Mouse (Mus musculus): ENCODE measurements around the gene Slc25a53. TPM values are rescaled to one million over a fixed set of nuclear protein-coding genes. Genes with fewer than 3 reads are reported as not detected.
A peak's percentile ranks its signal among the peaks of the same experiment; 100 is the strongest.

Gene Slc25a53
- polyA plus RNA-seq (2016; fragmentation: Nextera tagmentation; extraction: Ambion mirVana) = 13.1 and 15.6 TPM in 2 replicates

DNA sequence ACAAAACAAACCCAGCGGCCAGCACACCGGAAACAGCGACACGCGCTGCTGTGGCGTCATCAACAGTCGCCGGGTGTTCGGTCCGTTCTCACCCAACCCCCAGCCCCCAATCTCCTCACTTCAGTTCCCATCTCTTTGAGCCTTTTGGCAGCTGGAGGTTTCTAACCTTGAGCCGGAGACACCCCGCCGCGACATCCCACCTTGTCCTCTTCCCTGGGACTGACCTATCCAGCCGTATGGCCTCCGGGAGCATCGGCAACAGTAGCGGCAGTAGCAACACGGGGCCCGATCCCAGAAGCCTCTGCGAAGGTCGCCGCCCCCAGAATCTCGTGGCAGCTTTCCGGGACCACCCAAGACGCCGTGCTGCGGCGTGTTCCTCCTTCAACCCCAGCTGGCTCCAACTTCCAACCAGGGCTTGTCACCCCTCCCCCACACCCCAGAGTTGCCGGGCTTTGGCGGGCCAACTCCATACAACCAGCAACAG lies at the start of gene Slc25a53:
TSS of gene Slc25a53 (minus strand) at position 303 of the 484 bp plus-strand sequence.
- H3K4me1 ChIP-seq = no peaks in the 10 kb centered on the region
- no peaks in the 10 kb centered on the region for H3K9me3 ChIP-seq (replicated peaks)
- ATAC-seq (ENCODE audit: low FRiP score) = peak; percentile 97
- H3K36me3 ChIP-seq = no peaks in the 10 kb centered on the region
- WGBS = 32% methylated on average over 31 of the region's 31 CpGs
- H3K4me3 ChIP-seq = peak within 1 kb of the TSS; percentile 48
- H3K27ac ChIP-seq = peak within 1 kb of the TSS; percentile 86
- peak within 1 kb of the TSS; percentile 64 for H3K4me2 ChIP-seq (replicated peaks)
- H3K9ac ChIP-seq = peak within 1 kb of the TSS; percentile 62
- H3K27me3 ChIP-seq = no peaks in the 10 kb centered on the region

DNA sequence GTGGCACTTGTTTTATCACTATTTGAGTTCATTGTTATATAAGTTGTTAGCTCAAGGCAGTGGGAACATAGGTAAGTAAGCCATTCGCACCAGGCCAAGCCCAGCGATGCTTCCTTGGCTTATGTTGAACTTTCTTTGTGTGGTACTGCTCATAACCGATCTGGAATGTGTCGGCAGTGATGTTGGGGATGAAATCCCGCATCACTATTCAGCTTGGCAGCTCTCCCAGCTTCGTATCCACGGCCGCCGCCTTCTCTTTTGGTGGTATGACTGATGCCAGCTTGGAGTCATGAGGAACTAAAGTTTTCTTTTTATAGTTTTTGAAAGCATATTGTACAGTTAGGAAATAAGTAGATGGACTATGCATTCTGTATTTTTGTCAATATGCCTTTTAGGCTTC lies 25.1 kb upstream of the Slc25a53 start:
- Histone ChIP-seq H3K27me3 (no peaks in the 10 kb centered on the region), H3K9me3 (replicated peaks) (no peaks in the 10 kb centered on the region), H3K27ac (no peak overlapping the region), H3K4me3 (no peak overlapping the region), H3K4me1 (no peaks in the 10 kb centered on the region), H3K9ac (no peak overlapping the region), H3K36me3 (no peaks in the 10 kb centered on the region), H3K4me2 (replicated peaks) (no peak overlapping the region)
- no peak for ATAC-seq (ENCODE audit: low FRiP score)
- 78% methylated on average over 9 of the region's 9 CpGs for WGBS

DNA sequence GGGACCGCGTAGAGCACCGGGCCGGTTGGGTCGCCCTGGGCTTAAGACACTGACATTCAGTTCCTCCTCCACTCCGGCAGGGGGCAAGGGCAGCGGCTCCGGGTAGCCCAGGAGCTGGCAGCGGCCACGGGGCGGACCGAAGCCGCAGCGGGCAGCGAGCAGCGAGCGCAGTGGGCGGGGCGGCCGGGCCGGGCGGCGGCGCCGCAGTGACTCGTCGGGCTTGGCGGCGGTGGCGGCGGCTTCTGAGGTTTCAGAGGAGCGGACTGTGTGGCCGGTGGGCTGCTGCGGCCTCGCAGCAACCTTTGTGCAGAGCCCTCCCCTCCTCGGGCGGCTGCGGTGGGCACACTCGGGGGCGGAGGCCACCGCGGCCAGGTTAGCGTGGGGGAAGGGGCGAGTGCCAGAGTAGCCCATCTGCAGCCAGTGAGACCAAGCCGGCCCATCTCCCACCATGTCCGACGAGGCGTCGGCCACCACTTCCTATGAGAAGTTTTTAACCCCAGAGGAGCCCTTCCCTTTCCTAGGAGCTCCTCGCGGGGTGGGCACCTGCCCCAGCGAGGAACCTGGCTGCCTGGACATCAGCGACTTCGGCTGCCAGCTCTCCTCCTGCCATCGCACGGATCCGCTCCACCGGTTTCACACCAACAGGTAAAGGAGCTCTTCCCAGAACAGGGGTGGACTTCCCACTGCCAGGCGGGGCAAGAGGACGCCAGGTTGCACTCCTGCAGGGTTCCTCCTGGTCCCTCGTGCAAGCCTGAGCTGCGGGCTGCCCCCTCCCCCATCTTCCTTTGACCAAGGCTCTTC lies 11.5 kb upstream of the Slc25a53 start, which contains the start of gene Fam199x:
TSS of gene Fam199x (plus strand) at position 170 of the 801 bp plus-strand sequence.
- Histone ChIP-seq H3K4me3 (peak within 1 kb of the TSS; percentile 61), H3K27me3 (peaks cover 9% of the 10 kb centered on the region; the same call in 1 of the 2 replicates), H3K27ac (no peak within 1 kb of the TSS), H3K4me1 (no peaks in the 10 kb centered on the region; the same call in 1 of the 2 replicates), H3K36me3 (no peaks in the 10 kb centered on the region), H3K9ac (peak within 1 kb of the TSS; percentile 66), H3K4me2 (replicated peaks) (peak within 1 kb of the TSS; percentile 57), H3K9me3 (replicated peaks) (no peaks in the 10 kb centered on the region)
- WGBS = 11% methylated on average over 42 of the region's 62 CpGs
- ATAC-seq (ENCODE audit: low FRiP score) = peak; percentile 95

DNA sequence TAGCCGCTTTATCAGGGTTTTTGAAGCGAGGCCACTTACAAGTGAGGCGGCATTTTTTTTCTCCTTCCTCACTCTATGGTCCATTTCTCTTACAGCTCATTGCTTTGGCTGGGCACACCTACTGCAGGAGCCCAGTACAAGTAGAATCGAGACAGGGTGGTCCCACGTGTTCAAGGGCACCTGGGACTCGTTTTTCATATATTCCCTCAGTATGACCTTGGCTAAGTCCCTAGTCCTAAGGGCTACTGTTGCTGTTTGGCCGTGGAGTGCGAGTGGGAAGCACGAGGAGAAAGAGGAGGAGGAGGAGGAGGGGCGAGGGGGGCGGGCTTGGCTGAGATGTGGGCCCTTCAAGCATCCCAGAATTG lies 10.9 kb upstream of the Slc25a53 start:
- ATAC-seq (ENCODE audit: low FRiP score) = no peak; the same call in none of the 2 replicates
- Histone ChIP-seq H3K36me3 (no peaks in the 10 kb centered on the region), H3K27me3 (peaks cover 9% of the 10 kb centered on the region; the same call in 1 of the 2 replicates), H3K4me3 (peak overlapping the region; percentile 61), H3K4me1 (no peaks in the 10 kb centered on the region; the same call in 1 of the 2 replicates), H3K4me2 (replicated peaks) (peak overlapping the region; percentile 57), H3K9ac (0 out of 2 replicates have a peak overlapping the region, but pooled peaks have one; percentile 66), H3K9me3 (replicated peaks) (no peaks in the 10 kb centered on the region), H3K27ac (no peak overlapping the region)
- 23% methylated on average over 10 of the region's 11 CpGs for WGBS

DNA sequence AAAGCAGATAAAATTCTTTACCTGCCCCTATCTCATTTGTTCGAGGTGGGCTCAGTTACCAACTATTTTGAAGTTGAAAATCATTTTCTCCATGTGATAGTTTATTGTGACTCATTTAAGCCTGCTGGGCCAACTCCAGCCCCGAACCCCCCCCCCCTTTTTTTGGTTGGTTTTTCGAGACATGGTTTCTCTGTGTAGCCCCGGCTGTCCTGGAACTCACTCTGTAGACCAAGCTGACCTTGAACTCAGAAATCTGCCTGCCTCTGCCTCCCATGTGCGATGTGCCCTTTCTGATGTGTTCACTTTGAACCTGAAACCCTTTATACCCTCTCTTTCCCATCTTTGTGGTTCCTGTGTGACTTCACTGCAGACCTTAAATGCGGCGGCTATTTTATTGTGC lies 400 bp upstream of the Slc25a53 start:
- Histone ChIP-seq H3K27me3 (no peaks in the 10 kb centered on the region), H3K4me1 (no peaks in the 10 kb centered on the region), H3K27ac (no peak overlapping the region), H3K4me2 (replicated peaks) (peak overlapping the region; percentile 64), H3K36me3 (no peaks in the 10 kb centered on the region), H3K9ac (peak overlapping the region; percentile 62; the same call in 1 of the 2 replicates), H3K4me3 (peak overlapping the region; percentile 48), H3K9me3 (replicated peaks) (no peaks in the 10 kb centered on the region)
- 40% methylated on average over 7 of the region's 7 CpGs for WGBS
- ATAC-seq (ENCODE audit: low FRiP score) = peak; percentile 56

DNA sequence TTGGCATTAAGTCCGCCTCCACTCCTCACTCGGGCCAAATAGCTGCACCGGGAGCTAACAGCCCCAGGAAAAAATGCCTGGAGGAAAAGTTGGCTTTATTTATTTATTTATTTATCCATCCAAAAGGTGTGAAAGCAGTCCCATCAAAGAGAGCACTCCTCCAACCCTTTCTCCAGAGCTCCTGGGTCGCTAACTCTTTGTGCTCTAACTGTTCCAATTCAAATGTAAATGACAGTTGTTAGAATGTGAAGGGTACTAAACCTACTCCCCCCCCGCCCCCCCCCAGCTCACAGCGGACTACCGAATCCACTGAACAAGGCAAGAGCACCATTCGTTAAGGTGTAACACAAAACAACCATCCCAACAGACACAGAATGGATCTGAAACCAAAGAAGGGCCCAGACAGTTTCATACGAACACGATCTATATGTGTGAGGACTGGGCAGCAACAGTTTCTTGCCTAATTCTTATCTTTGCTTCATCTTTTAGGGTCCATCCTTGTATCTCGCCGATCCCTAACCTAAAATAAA lies 567 bp downstream of the Slc25a53 start:
- ATAC-seq (ENCODE audit: low FRiP score) = no peak; the same call in 1 of the 2 replicates
- Histone ChIP-seq H3K9me3 (replicated peaks) (no peaks in the 10 kb centered on the region), H3K9ac (peak overlapping the region; percentile 62), H3K36me3 (no peaks in the 10 kb centered on the region), H3K4me2 (replicated peaks) (peak overlapping the region; percentile 64), H3K4me3 (peak overlapping the region; percentile 48), H3K4me1 (no peaks in the 10 kb centered on the region), H3K27ac (peak overlapping the region; percentile 86), H3K27me3 (no peaks in the 10 kb centered on the region)
- 35% methylated on average over 12 of the region's 12 CpGs for WGBS

DNA sequence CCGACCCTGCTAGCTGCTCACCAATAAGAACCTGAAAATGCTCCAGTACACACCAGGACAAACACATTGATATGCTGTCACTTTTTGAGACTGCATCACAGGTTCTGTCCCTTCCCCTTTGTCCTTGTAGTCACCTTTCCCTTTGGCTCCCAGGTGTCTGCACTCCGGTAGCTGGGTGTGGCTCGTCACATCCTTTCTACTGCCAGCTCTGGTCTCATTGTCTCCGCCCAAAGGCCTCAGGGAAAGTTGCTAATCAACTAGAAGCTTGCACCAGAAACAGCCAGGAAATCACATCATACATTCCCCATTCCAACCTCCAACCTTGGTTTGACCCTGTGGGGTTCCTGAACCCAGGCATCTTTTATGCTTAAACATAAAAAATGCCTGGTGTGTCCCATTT lies 3.8 kb downstream of the Slc25a53 start:
- no peaks in the 10 kb centered on the region for H3K27me3 ChIP-seq

DNA sequence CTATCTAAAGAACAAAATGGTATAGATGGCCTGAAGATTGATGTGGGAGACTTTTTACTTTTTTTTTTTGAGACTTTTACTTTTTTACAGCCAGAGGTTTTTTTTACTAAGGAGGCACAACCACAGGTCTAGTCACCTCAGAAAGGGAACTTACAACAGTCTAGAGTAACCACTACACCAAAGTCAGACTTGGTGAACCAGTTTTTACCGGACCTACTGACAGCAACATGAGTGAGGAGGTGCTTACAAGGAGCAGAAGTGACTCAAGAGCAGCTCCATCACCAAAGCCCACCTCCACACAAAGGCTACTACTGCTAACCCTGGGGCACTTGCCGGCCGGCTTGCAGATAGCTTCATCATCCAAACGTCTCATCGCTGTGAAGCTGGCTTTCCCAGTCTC lies 6.4 kb downstream of the Slc25a53 start:
- WGBS = 89% methylated on average over 5 of the region's 5 CpGs
- ATAC-seq (ENCODE audit: low FRiP score) = no peak
- Histone ChIP-seq H3K27ac (no peak overlapping the region), H3K9me3 (replicated peaks) (no peaks in the 10 kb centered on the region), H3K27me3 (no peaks in the 10 kb centered on the region), H3K4me2 (replicated peaks) (no peak overlapping the region), H3K4me3 (no peak overlapping the region), H3K9ac (no peak overlapping the region), H3K4me1 (no peaks in the 10 kb centered on the region), H3K36me3 (no peaks in the 10 kb centered on the region)

More for the DNA sequence above, 3.8 kb downstream of the Slc25a53 start:
- no peak overlapping the region for H3K4me3 ChIP-seq
- WGBS = 73% methylated on average over 4 of the region's 4 CpGs
- H3K36me3 ChIP-seq = no peaks in the 10 kb centered on the region
- H3K9ac ChIP-seq = no peak overlapping the region
- ATAC-seq (ENCODE audit: low FRiP score) = no peak
- no peaks in the 10 kb centered on the region for H3K4me1 ChIP-seq
- H3K9me3 ChIP-seq (replicated peaks) = no peaks in the 10 kb centered on the region
- no peak overlapping the region for H3K27ac ChIP-seq
- H3K4me2 ChIP-seq (replicated peaks) = no peak overlapping the region

DNA sequence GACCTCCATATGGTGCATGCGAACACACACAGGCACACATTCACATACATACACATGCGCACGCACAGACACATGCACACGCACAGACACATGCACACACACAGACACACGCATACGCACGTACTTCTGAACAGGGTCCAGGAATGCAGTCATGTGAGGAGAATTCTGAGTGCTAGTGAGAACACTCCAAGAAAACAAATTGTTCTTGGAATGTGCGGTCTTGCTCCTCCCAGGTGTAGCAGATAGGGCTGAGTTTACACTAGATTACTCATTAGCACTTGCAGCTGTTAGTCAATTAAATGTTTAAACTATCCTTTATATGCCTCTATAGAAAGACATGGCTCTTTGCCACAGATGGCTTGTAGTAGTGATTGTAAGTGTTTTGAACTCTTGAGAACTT lies 7.2 kb downstream of the Slc25a53 start:
- ATAC-seq (ENCODE audit: low FRiP score) = no peak
- H3K4me2 ChIP-seq (replicated peaks) = no peak overlapping the region
- no peaks in the 10 kb centered on the region for H3K36me3 ChIP-seq
- no peak overlapping the region for H3K4me3 ChIP-seq
- 94% methylated on average over 8 of the region's 8 CpGs for WGBS
- H3K9ac ChIP-seq = no peak overlapping the region
- H3K4me1 ChIP-seq = no peaks in the 10 kb centered on the region
- H3K27me3 ChIP-seq = no peaks in the 10 kb centered on the region
- H3K9me3 ChIP-seq (replicated peaks) = no peaks in the 10 kb centered on the region
- no peak overlapping the region for H3K27ac ChIP-seq

DNA sequence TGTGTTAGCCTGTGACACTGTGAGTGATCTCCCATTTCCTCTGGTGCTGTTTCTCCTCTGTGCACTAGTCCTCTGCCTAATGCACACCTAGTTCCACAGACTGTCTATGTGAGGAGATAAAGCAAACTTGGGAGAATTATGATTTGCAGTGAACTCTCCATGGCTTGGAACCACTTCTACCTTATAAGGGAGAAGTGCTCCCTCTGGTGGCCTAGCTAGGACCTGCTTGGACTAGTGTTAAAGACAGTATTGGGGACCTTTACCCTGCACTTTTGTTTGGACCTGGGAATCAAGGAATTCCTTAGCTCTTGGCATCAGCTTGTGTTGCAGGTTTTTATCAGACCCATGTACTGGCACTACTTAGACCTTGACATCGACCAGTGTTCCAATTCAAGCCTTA lies 18.8 kb downstream of the Slc25a53 start:
- Histone ChIP-seq H3K9me3 (replicated peaks) (no peaks in the 10 kb centered on the region), H3K9ac (no peak overlapping the region), H3K4me2 (replicated peaks) (no peak overlapping the region), H3K4me3 (no peak overlapping the region), H3K4me1 (no peaks in the 10 kb centered on the region), H3K27ac (no peak overlapping the region), H3K27me3 (no peaks in the 10 kb centered on the region), H3K36me3 (no peaks in the 10 kb centered on the region)
- ATAC-seq (ENCODE audit: low FRiP score) = no peak
- 30% methylated on average over 1 of the region's 1 CpGs for WGBS

DNA sequence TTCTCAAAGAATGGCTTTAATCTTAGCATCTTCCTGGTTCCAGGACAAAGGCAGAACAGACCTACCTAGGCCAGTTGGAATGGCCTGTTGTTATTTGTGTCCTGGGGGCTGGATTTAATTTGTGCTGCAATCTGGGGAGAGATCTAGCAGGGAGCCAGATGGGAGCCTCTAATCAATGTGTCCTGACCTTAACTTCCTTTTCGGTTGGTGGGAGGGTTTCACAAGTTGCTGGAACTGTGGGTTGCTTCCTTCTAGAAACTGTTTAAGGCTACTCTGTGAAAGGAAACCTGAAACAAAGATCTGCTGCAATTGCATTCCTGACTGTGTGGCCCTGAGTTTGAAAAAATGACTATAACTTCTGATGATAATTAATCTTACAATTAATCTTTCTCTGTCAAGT lies 20.4 kb downstream of the Slc25a53 start:
- no peaks in the 10 kb centered on the region for H3K4me1 ChIP-seq
- WGBS = 72% methylated on average over 1 of the region's 1 CpGs
- H3K9me3 ChIP-seq (replicated peaks) = no peaks in the 10 kb centered on the region
- no peak overlapping the region for H3K4me2 ChIP-seq (replicated peaks)
- H3K4me3 ChIP-seq = no peak overlapping the region
- H3K9ac ChIP-seq = no peak overlapping the region
- no peaks in the 10 kb centered on the region for H3K27me3 ChIP-seq
- no peaks in the 10 kb centered on the region for H3K36me3 ChIP-seq
- H3K27ac ChIP-seq = no peak overlapping the region
- no peak for ATAC-seq (ENCODE audit: low FRiP score)

DNA sequence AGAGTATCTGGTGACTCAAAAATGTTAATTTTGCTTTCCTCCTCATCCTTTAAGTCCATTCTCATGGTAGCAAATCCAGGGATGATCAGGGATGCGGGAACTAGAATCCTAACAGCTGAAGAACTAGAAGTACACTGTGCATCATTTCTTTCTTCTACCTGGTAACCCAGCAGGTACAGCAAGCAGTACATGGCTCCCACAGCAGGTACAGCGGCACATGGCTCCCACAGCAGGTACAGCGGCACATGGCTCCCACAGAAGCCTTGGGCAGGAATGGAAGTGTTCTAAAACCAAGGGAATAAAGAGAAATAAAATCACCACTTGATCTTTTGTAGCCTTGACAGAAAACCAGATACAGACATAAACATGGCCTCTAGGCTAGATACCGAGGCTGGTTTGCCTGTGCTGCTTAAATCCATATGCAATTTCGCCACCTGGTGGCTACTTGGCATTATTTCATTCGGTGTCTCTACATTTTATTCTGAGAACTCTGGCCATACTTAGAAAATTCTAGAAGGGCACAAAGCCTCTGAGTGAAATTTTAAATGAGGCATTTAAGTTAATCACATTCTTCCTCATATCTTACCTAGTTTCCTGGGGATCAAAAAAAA lies 22.9 kb downstream of the Slc25a53 start:
- no peak overlapping the region for H3K4me3 ChIP-seq
- H3K4me2 ChIP-seq (replicated peaks) = no peak overlapping the region
- ATAC-seq (ENCODE audit: low FRiP score) = 0 out of 2 replicates have a peak, but pooled peaks have one; percentile 29
- H3K4me1 ChIP-seq = no peaks in the 10 kb centered on the region
- no peaks in the 10 kb centered on the region for H3K9me3 ChIP-seq (replicated peaks)
- no peak overlapping the region for H3K9ac ChIP-seq
- H3K27ac ChIP-seq = no peak overlapping the region
- WGBS = 57% methylated on average over 6 of the region's 6 CpGs
- no peaks in the 10 kb centered on the region for H3K36me3 ChIP-seq
- no peaks in the 10 kb centered on the region for H3K27me3 ChIP-seq
